Mouse (Mus musculus) thymus, adult 18-20 months (tissue): ENCODE measurements around the gene Cblc.

Experiments used
- DNase-seq, 2 experiments: peaks; one replicate each; pipeline ENCODE4 v3.0.0; 2022; ENCODE audit warnings: mixed read lengths in 2 of 2

Gene Cblc

GRCm38 (mm10) chr7:19749389-19750216, 47.0 kb downstream of the Cblc start:
- DNase-seq: peak; percentile 47 to 62

GRCm38 (mm10) chr7:19748219-19749195, 48.1 kb downstream of the Cblc start:
- DNase-seq: no peak

GRCm38 (mm10) chr7:19747420-19748218, 49.0 kb downstream of the Cblc start:
- DNase-seq: no peak

- DNase-seq: no peak
Observed at GRCm38 (mm10) chr7:19746426-19747201, 50.0 kb downstream of the Cblc start.

- DNase-seq: no peak
Observed at GRCm38 (mm10) chr7:19745971-19746370, 50.6 kb downstream of the Cblc start.

- DNase-seq: no peak
Observed at GRCm38 (mm10) chr7:19744590-19745385, 51.8 kb downstream of the Cblc start.

- no peak for DNase-seq
Observed at GRCm38 (mm10) chr7:19743791-19744190, 52.8 kb downstream of the Cblc start.

GRCm38 (mm10) chr7:19742468-19742867, 54.1 kb downstream of the Cblc start:
- DNase-seq: no peak

GRCm38 (mm10) chr7:19741329-19742031, 55.1 kb downstream of the Cblc start:
- DNase-seq: no peak

- DNase-seq: no peak
Observed at GRCm38 (mm10) chr7:19740269-19740668, 56.3 kb downstream of the Cblc start.

- no peak for DNase-seq
Observed at GRCm38 (mm10) chr7:19738771-19739170, 57.8 kb downstream of the Cblc start.

- DNase-seq: no peak
Observed at GRCm38 (mm10) chr7:19736389-19737057, 60.1 kb downstream of the Cblc start.

GRCm38 (mm10) chr7:19734178-19734666, 62.4 kb downstream of the Cblc start:
- no peak for DNase-seq
